Mouse (Mus musculus): Measurements from ENCODE around the gene Xpo5.

The Xpo5 gene

GRCm38 (mm10) chr17:46258279-46259053, 55.9 kb downstream of the Xpo5 start:
- DNase-seq (ENCODE audit: low spot score in 2 of 2): no peak

DNA sequence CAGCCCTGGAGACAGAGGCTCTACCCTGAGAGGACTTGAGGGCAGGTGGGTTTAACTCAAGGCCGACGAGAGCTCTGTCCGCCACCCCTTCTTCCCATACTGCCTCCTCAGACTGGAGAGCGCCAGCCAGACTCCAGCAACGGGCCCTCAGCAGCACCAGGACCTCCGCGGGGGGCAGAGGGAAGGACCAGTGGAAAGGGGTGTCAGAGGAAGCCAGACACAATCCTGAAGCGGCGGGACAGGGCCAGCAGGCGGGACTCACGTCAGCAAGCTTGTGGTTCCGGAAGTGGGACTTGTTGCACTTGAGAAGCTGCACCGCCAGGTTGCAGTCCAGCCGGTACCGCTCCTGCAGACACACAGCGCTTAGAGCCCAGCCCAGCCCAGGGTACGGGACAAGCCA, 57.1 kb downstream of the Xpo5 start:
- DNase-seq (ENCODE audit: low spot score in 2 of 2): no peak

GRCm38 (mm10) chr17:46262201-46262694, 59.7 kb downstream of the Xpo5 start:
- DNase-seq (ENCODE audit: low spot score in 2 of 2): no peak

DNA sequence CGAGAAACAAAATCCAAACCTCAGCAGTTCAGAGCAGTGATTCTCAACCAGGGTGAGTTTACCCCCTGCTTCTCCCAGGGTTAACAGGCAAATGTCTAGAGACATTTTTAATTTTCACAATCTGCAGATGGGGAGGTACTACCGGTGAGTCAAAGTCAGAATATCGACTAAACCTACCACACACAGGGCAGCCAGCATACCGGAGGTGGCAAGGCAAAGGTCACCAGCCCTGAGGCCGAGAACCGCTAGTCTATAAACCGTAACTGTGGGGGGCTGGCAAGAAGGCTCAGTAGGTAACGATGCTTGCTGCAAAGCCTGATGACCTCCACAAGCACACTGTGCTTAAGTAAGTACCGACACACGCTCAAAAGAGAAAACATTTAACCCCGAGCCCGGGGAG, 62.9 kb downstream of the Xpo5 start:
- DNase-seq (ENCODE audit: low spot score in 2 of 2): no peak

GRCm38 (mm10) chr17:46265918-46266618, 63.5 kb downstream of the Xpo5 start:
- peak; percentile 46 to 54 for DNase-seq (ENCODE audit: low spot score in 2 of 2)

GRCm38 (mm10) chr17:46266986-46267385, 64.4 kb downstream of the Xpo5 start:
- DNase-seq (ENCODE audit: low spot score in 2 of 2): no peak

DNA sequence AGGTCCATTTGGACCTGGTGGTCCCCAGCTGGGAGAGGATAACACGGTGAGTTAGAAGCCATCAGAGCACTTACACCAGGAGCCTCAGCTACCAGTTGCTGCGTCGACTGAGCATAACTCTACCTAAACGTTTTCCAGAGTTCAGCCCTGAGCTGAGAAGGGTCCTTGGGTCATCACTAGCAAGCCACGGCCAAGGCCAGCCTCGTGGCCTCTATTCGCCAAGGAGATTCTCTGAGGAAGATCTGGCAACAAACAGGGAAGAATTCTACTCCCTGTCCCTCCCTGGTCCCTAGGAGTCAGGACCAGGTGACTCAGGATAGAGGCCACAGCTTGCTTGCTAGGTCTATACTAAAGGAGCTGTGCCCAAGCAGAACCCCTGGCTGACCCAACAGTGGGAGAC, 64.9 kb downstream of the Xpo5 start:
- no peak for DNase-seq (ENCODE audit: low spot score in 2 of 2)

- no peak for DNase-seq (ENCODE audit: low spot score in 2 of 2)
Measured at GRCm38 (mm10) chr17:46268026-46268720, 65.6 kb downstream of the Xpo5 start.

DNA sequence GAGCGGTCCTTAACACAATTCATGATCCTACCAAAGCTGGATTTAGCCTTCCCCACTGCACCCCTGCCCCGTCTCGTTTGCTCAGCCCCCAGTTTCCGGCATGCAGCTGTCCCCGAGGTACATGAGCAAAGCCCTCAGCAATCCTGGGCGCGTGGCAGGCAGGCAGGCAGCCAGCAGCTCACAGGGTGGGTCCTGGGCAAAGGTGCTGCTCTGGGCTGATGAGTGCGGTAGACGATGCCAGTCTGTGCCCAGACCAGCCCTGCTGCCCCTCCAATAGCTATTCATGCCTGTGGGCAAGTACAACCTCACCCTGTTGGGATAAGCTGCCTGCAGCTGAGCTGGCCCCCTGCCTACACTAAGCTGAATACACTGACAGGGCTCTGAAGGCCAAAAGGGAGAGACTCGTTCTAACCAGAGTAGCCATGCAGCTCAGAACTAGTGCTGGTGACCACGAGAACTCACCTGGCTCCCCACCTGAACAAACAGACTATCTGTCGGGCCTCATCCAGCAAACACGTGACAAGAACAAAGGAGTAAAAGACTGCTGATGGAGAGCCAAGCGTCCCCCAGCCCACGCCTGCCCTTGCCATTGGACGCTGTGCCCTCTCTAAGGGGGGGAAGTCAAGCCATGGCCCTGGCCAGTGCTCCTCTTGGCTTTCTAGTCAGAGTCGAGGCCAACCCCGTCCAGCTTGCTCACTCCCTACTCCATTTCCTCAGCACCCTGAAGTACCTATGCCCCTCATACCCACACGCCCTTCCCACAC, 67.4 kb downstream of the Xpo5 start:
- DNase-seq (ENCODE audit: low spot score in 2 of 2): no peak

DNA sequence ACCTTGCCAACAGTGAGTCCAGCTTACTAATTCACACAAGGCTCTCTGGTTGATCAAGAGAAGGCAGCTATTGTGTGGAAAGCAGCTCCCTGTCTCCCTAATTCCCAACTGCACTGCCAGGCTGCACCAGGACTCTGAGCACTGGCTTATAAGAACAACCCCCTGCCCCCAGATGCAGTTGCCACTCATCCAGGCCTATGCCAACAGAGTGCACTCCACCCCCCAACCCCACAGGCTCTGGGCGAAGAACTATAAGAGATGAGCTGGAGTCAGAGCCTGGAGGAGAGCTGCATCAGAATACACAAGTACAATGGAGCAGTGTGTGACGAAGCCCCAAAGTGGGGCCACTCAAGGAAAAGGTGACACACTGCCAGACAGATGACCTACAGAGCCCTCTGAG, 69.5 kb downstream of the Xpo5 start:
- no peak for DNase-seq (ENCODE audit: low spot score in 2 of 2)

DNA sequence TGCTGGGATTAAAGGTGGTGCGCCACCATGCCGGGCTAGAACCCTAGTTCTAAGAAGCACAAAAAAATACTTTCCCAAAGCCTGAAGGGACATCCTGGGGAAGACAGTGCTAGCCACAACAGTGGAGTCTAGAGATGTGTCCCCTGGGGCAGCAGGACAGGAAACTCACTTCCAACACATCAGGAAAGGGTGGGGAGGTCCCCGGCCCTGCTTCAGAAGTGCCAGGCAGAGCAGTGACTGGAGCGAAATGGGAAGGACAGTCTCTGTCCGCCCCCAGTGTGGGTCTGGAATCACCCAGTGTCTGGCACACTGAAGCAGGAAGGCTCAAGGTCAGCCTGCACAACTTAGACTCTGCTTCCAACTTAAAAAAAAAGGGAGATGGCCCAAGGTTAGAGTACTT, 70.1 kb downstream of the Xpo5 start:
- DNase-seq (ENCODE audit: low spot score in 2 of 2): no peak

- no peak for DNase-seq (ENCODE audit: low spot score in 2 of 2)
Measured at GRCm38 (mm10) chr17:46273803-46274236, 71.2 kb downstream of the Xpo5 start.

GRCm38 (mm10) chr17:46274465-46274864, 71.9 kb downstream of the Xpo5 start:
- no peak for DNase-seq (ENCODE audit: low spot score in 2 of 2)

DNA sequence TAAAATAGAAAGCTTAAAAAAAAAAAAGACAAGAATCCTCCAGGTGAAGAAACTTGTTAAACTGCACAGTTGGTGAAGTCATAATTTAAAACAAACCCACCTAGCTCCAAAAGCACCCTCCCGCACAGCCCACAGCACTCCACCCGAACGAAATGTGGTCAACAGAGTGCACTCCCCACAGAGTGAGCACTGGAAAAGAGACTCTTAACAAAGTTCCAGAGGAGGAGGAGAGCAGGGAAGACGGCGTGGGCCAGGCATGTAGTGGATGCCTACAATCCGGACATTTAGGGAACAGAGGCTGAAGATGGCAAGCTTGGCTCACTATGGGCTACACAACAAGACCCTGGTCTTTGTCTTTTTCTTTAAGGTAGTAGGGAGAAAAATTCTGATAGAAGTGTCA, 72.5 kb downstream of the Xpo5 start:
- no peak for DNase-seq (ENCODE audit: low spot score in 2 of 2)

- DNase-seq (ENCODE audit: low spot score in 2 of 2): no peak
Measured at GRCm38 (mm10) chr17:46275506-46275905, 72.9 kb downstream of the Xpo5 start.

DNA sequence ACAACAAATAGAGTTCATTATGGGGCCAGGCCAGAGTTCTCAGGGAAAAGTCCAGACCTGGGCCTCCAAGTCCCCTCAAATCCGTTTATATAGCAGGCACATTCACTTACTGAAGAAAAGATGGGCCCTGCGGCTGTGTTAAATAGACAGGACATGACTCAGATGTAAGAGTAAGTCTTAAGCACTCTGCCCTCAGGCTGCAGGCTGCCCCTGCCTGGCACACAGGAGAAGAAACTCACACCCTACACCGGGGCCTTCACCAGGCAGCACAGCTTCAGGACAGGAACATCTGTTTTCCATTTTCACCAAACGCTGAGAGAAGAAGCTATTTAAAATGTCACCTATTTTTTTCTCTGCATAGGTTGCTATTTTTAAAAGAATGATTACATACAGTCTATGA, 75.0 kb downstream of the Xpo5 start:
- DNase-seq (ENCODE audit: low spot score in 2 of 2): no peak

- DNase-seq (ENCODE audit: low spot score in 2 of 2): no peak
Measured at GRCm38 (mm10) chr17:46278011-46278765, 75.6 kb downstream of the Xpo5 start.

DNA sequence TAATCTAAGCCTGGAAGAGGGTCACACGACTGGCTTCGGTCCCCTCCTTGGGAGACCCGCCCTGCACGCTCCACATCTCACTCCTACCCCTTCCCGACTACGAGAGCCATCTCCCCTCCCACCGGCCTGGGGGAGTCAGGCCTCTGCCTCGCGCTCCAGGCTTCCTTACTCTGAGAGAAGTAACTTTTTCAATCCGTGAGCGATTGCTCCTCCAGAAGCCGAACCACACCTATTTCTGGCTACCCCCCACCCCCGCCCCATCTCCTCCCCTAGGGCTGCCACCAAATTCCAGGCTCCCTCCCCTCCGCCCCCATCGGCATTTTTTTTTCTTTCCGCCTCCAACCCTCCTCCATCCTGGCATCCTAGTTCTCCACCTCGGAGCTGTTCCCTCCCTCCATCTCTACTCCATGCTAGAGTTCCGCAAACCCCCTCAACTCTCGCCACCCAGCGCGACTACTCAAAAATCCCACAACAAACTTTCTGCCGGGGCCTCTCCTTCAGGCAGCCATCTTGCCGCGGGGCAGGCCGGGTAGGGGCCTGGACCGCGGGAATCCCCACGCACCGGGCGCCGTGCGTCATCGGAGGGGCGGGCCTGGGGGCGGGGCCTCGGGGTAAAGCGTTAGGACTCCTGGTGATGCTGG, 80.0 kb downstream of the Xpo5 start, which contains the start of gene Tjap1:
Gene Tjap1, minus strand, starts transcription at position 544 of the 641 bp plus-strand sequence.
- peak; percentile 73 to 80 for DNase-seq (ENCODE audit: low spot score in 2 of 2)

GRCm38 (mm10) chr17:46283140-46283539, 80.6 kb downstream of the Xpo5 start:
- DNase-seq (ENCODE audit: low spot score in 2 of 2): no peak

GRCm38 (mm10) chr17:46283911-46284310, 81.3 kb downstream of the Xpo5 start:
- no peak for DNase-seq (ENCODE audit: low spot score in 2 of 2)

All from spleen, postnatal 36 days (tissue).